Mouse (Mus musculus): ENCODE results near the gene Pik3ap1. TPM values are rescaled to one million over a fixed set of nuclear protein-coding genes. Genes with fewer than 3 reads are reported as not detected.

Gene Pik3ap1
- polyA plus RNA-seq, 1 experiment from 2014 or later: 5.3 TPM

DNA sequence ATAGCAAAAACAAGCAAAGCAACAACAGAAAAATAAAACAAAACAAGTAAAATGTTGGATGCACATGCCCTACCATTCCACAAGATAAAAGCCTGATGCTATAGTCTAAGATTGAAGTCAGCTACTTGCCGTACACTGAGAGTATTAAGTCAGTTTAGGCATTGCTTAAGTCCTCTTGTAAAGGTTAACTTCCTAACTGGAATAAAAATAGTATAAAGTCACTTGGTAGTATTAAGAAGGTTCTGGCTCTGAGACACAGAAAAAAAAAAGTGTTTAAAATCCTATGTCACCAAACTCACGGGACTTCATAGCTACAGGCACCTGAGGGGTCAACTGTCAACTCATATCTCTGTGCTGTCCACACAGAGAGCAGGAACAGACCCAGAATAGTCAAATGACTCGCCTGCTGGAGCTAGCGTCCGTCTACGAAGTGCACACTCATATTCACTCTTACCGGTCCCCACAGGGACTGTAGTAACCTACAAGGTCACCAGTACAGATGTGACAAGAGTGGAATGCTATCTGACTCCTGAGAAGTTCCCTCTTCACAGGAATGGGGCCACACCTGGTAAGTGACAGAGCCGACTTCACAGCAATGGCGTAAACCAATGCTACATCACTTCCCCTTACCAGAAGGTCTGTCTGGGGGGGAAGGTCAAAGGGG is 17.9 kb downstream of the Pik3ap1 start:
- Histone ChIP-seq H3K36me3 (no peaks in the 10 kb centered on the region), H3K4me3 (replicated peaks) (no peak overlapping the region), H3K4me2 (no peak overlapping the region), H3K9me3 (replicated peaks) (no peaks in the 10 kb centered on the region), H3K4me1 (replicated peaks) (0 out of 2 replicates have a peak, but pooled peaks cover 12% of the 10 kb centered on the region), H3K27me3 (no peaks in the 10 kb centered on the region), H3K27ac (no peak overlapping the region), H3K9ac (no peak overlapping the region)
- WGBS (ENCODE audit: insufficient replicate concordance): 34% methylated on average over 9 of the region's 9 CpGs
- no peak for ATAC-seq (ENCODE audit: low read depth)
- no peak for DNase-seq

DNA sequence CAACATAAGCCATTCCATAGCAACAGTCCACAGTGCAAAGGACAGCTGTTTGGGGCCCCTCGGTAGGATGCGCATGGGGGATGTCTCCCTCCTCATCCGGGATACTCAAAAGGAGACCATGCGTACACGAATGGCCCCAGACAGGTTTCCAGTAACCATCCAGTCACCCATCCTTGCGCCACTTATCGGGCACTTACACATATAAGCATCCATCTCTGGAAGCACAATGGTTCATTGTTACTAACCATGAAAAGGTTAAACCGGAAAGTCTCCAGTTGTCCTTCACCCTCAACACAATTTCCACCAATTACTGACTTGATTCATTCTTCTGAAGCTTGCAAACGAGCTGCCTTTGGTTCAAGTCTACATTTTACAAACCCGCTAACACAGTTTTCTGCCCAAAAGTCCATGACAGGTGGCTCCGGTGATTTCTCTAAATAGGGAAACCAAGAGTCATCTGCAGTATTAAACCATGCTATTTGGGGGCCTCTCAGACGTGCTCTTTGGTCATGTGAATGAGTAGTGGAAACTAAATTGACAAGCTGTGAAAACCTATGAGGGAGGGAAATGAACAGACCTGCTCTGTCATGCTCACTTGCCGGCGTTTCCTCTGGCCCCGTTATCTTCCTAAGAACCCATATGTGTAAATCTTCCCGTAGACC is 18.6 kb downstream of the Pik3ap1 start:
- no peak for ATAC-seq (ENCODE audit: low read depth)
- Histone ChIP-seq H3K4me3 (replicated peaks) (no peak overlapping the region), H3K27me3 (no peaks in the 10 kb centered on the region), H3K4me2 (no peak overlapping the region), H3K27ac (no peak overlapping the region), H3K9ac (no peak overlapping the region), H3K4me1 (replicated peaks) (0 out of 2 replicates have a peak, but pooled peaks cover 12% of the 10 kb centered on the region), H3K36me3 (no peaks in the 10 kb centered on the region), H3K9me3 (replicated peaks) (no peaks in the 10 kb centered on the region)
- DNase-seq: no peak
- WGBS (ENCODE audit: insufficient replicate concordance): 59% methylated on average over 16 of the region's 16 CpGs

DNA sequence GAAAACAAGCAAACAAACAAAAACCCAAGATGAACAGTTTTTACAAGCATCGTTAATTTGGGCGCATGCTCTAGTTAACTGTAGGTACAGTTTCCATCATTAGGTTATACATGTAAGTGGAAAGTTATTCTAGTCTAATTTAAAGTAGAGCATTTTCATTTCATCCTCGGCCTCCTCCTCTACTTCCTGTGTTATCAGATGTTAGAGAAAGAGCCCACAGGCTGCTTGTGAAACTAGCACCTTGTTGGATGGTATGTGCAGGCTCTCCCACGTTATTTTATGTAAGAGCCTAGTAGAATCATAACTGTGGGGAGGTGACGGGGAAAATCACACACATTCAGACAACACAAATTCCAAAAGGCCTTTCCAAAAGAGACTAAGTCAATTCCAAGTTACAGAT is 19.3 kb downstream of the Pik3ap1 start:
- H3K36me3 ChIP-seq: no peaks in the 10 kb centered on the region
- DNase-seq: no peak
- 63% methylated on average over 5 of the region's 5 CpGs for WGBS (ENCODE audit: insufficient replicate concordance)
- no peak for ATAC-seq (ENCODE audit: low read depth)
- H3K4me2 ChIP-seq: no peak overlapping the region
- no peak overlapping the region for H3K9ac ChIP-seq
- no peak overlapping the region for H3K4me3 ChIP-seq (replicated peaks)
- H3K27ac ChIP-seq: no peak overlapping the region
- H3K4me1 ChIP-seq (replicated peaks): 0 out of 2 replicates have a peak, but pooled peaks cover 11% of the 10 kb centered on the region
- no peaks in the 10 kb centered on the region for H3K27me3 ChIP-seq
- H3K9me3 ChIP-seq (replicated peaks): no peaks in the 10 kb centered on the region

DNA sequence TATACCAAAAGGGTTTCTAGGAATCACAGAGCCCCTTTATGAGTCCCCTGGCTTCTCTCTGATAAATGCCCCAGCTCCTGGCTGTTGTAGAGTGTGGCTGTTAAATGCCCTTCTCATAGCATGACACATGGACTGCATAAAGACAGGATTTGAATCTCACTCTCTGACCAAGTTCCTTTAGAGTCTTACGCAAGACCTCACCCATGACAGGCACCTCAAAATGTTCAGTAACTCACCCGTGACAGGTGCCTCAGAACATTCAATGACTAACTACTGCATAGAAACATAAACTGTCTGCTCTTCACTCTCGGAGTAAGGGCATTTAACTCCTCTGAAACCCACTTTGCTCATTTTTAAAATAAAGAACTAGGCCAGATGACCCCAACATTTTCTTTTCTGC is 20.4 kb downstream of the Pik3ap1 start:
- Histone ChIP-seq H3K9me3 (replicated peaks) (no peaks in the 10 kb centered on the region), H3K9ac (no peak overlapping the region), H3K4me2 (no peak overlapping the region), H3K4me1 (replicated peaks) (0 out of 2 replicates have a peak, but pooled peaks cover 4% of the 10 kb centered on the region), H3K27me3 (no peaks in the 10 kb centered on the region), H3K4me3 (replicated peaks) (no peak overlapping the region), H3K27ac (no peak overlapping the region), H3K36me3 (no peaks in the 10 kb centered on the region)
- DNase-seq: no peak
- ATAC-seq (ENCODE audit: low read depth): no peak
- WGBS (ENCODE audit: insufficient replicate concordance): 45% methylated on average over 3 of the region's 3 CpGs

DNA sequence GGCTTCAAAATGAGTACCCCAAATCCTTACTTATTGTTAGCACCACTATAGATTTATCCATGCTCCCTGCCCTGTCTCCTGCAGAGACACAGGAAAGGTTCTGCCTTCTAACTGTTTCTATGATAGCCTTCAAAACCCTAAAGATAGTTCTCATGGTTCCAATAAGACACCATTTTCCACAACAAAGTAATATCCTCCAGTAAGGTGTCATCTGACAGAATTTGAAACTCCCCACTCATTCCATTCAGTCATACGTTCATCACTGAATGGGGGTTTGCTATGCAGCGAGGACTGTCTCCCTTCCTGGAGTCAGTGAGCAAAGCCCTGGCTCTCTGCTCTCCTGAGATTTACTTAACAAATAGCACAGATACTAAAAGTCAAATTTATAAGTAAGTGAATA is 21.9 kb downstream of the Pik3ap1 start:
- no peak overlapping the region for H3K4me2 ChIP-seq
- H3K27ac ChIP-seq: no peak overlapping the region
- 74% methylated on average over 2 of the region's 2 CpGs for WGBS (ENCODE audit: insufficient replicate concordance)
- ATAC-seq (ENCODE audit: low read depth) (no peak), DNase-seq (no peak)
- H3K9me3 ChIP-seq (replicated peaks): no peaks in the 10 kb centered on the region
- 0 out of 2 replicates have a peak, but pooled peaks cover 3% of the 10 kb centered on the region for H3K4me1 ChIP-seq (replicated peaks)
- no peaks in the 10 kb centered on the region for H3K27me3 ChIP-seq
- no peak overlapping the region for H3K9ac ChIP-seq
- no peaks in the 10 kb centered on the region for H3K36me3 ChIP-seq
- H3K4me3 ChIP-seq (replicated peaks): no peak overlapping the region

DNA sequence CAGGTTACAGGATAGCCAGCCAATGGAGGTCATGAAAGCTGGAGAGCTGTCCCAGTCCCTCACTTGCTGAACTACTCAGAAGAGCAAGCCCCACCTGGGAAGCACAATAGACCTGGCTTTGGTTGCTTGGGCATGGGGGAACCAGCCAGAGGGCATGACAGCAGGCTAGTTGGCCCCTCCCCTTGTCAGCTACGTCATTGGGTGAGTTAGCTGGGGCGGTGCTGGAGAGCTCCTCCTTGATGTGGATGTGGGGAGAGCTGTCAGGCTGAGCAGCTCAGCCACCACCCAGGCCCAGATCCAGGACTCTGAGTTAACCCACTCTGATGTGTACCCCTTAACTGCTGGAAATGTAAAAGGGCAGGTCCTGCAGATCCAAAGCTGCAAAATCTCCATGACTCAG is 24.4 kb downstream of the Pik3ap1 start:
- WGBS (ENCODE audit: insufficient replicate concordance): 10% methylated on average over 2 of the region's 2 CpGs
- H3K9me3 ChIP-seq (replicated peaks): no peaks in the 10 kb centered on the region
- no peaks in the 10 kb centered on the region for H3K4me1 ChIP-seq (replicated peaks)
- H3K27ac ChIP-seq: no peak overlapping the region
- no peaks in the 10 kb centered on the region for H3K27me3 ChIP-seq
- H3K4me3 ChIP-seq (replicated peaks): no peak overlapping the region
- H3K9ac ChIP-seq: no peak overlapping the region
- no peak for DNase-seq
- H3K36me3 ChIP-seq: no peaks in the 10 kb centered on the region
- no peak overlapping the region for H3K4me2 ChIP-seq
- peak; percentile 50; the same call in 1 of the 2 replicates for ATAC-seq (ENCODE audit: low read depth)

DNA sequence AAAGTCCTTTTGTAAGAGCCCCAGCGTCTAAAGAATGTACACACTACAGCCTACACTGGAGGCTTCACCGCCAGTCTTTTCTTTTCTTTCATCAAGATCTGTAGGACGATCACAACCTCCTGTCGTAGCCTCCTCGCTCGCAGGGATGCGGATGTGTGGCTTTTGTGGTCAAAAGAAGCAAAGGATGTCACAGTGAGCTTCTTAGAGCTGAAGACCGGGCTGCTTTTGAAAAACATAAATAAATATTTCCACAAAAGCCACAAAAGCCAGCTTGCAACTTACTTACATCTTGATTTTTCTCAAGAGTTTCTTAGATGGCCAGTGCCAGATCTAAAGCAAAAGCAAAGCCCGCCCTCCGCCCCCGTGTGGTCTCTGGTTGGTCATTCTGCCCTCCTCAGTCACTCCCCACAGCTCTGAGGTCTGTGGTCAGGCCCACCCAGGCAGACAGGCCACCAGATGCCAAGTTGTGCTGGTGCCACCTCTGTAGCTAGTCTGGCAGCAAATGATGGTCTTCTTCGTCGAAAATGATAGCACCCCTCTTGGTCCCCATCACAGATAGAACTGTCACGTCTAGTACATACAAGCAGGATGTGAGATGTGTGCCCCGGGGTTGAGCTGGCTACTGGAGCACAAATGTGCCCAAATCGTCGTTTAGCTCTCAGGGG is 30.5 kb downstream of the Pik3ap1 start:
- no peak overlapping the region for H3K27ac ChIP-seq
- no peaks in the 10 kb centered on the region for H3K27me3 ChIP-seq
- DNase-seq: no peak
- H3K4me1 ChIP-seq (replicated peaks): no peaks in the 10 kb centered on the region
- no peaks in the 10 kb centered on the region for H3K9me3 ChIP-seq (replicated peaks)
- WGBS (ENCODE audit: insufficient replicate concordance): 36% methylated on average over 17 of the region's 17 CpGs
- no peak overlapping the region for H3K4me3 ChIP-seq (replicated peaks)
- no peak overlapping the region for H3K4me2 ChIP-seq
- H3K9ac ChIP-seq: no peak overlapping the region
- H3K36me3 ChIP-seq: no peaks in the 10 kb centered on the region
- ATAC-seq (ENCODE audit: low read depth): no peak

DNA sequence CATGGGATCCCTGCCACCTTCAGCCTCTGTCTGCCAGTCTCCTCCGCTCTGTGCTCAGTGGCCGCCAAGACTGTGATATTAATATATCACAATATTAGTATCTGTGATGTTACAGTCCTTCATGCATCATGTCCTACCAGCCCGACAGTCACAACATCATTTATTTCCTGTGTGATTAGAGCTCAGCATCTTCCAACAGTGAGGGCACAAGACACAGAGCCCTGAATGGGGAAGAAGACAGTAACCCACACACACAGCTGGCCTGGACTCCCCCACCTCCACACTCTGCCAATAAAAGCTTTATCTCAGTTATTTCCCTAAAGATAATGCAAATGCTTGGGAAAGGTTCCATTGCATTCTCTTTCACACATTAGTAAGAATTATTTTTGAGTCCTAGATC is 35.3 kb downstream of the Pik3ap1 start:
- Histone ChIP-seq H3K9ac (no peak overlapping the region), H3K9me3 (replicated peaks) (no peaks in the 10 kb centered on the region), H3K36me3 (no peaks in the 10 kb centered on the region), H3K27me3 (no peaks in the 10 kb centered on the region), H3K4me3 (replicated peaks) (no peak overlapping the region), H3K4me1 (replicated peaks) (peaks cover 31% of the 10 kb centered on the region), H3K27ac (no peak overlapping the region), H3K4me2 (no peak overlapping the region)
- DNase-seq (no peak), ATAC-seq (ENCODE audit: low read depth) (no peak)
- 57% methylated on average over 3 of the region's 3 CpGs for WGBS (ENCODE audit: insufficient replicate concordance)

DNA sequence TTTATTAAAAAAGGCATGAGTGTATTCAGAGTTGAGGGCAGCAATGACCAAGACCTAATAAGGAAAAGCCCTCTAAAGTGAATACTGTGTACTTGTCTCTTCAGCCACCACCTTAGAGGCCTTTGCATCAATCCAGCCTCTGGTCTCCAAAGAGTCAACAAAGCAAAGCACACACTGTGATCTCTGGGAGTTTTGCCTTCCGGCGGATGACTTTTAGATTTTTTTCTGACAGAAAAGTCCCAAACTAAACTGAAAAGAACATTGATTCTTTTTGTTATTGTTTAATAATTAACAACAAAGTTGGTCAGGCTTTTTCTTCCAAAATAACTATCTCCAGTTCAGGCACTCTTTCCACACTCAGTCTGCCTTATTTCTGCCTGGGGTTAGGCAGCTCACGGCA is 36.7 kb downstream of the Pik3ap1 start:
- Histone ChIP-seq H3K36me3 (no peaks in the 10 kb centered on the region), H3K4me2 (no peak overlapping the region), H3K4me3 (replicated peaks) (no peak overlapping the region), H3K27me3 (no peaks in the 10 kb centered on the region), H3K9me3 (replicated peaks) (no peaks in the 10 kb centered on the region), H3K27ac (peak overlapping the region; percentile 75), H3K4me1 (replicated peaks) (peaks cover 33% of the 10 kb centered on the region), H3K9ac (no peak overlapping the region)
- no peak for DNase-seq
- ATAC-seq (ENCODE audit: low read depth): no peak
- WGBS (ENCODE audit: insufficient replicate concordance): 74% methylated on average over 3 of the region's 3 CpGs

DNA sequence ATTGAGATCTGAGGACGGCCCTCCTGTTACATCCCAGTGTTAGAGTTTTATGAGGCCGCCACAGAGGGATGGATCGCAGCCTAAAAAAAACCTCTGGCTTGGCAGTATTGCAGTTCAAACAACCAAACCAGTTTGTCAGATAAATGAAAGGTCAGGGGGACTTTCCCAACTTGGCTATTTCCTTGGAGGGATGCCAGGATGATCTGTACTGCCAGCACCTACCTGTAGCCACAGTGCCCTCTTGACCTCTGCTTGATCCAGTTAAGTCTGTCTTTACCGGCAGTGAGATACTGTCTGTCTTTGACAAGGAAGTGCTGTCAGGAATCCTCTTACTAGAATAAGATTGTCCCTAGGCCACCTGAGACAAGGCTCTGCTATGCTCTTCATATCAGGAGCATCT is 37.6 kb downstream of the Pik3ap1 start:
- Histone ChIP-seq H3K27ac (peak overlapping the region; percentile 75), H3K9ac (no peak overlapping the region), H3K4me3 (replicated peaks) (no peak overlapping the region), H3K9me3 (replicated peaks) (no peaks in the 10 kb centered on the region), H3K36me3 (no peaks in the 10 kb centered on the region), H3K27me3 (no peaks in the 10 kb centered on the region), H3K4me2 (no peak overlapping the region), H3K4me1 (replicated peaks) (peaks cover 33% of the 10 kb centered on the region)
- 62% methylated on average over 4 of the region's 4 CpGs for WGBS (ENCODE audit: insufficient replicate concordance)
- peak; percentile 52; the same call in 1 of the 2 replicates for ATAC-seq (ENCODE audit: low read depth)
- DNase-seq: no peak

DNA sequence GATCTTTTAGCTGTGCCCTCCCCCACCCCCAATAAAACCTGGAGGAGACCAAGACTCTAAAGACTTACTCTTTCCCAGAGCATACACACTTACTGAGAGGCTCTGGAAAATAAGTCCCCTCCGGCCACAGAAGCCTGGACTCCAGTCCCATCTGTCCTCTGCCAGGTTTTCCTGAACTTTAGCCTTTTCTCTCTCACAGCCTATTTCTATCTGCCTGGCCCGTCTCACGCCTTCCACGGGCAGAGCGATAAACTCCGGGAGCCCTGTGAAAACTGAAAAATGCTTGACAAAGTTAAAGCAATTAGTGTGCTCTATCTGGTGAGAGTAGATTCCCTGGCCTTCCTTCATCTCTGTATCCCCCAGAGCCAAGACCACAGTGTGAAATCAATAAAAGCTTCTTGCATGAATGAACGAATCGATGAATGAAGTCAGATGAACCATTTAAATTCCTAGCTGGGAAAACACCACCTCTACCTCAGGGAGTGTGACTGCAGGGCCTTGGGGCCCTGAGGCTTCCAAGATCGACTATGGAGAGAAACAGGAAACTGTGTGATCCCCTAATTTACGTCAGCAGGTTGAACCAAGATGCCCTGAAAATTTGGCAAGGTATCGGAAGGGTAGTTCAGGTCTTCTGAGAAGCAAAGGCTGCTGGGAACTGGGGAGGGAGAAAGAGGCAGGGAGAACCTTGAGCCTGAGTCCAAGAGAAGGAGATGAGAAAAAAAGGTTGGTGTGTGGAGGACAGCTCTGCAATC is 38.6 kb downstream of the Pik3ap1 start:
- Histone ChIP-seq H3K4me1 (replicated peaks) (peaks cover 33% of the 10 kb centered on the region), H3K36me3 (no peaks in the 10 kb centered on the region), H3K4me3 (replicated peaks) (no peak overlapping the region), H3K9me3 (replicated peaks) (no peaks in the 10 kb centered on the region), H3K4me2 (no peak overlapping the region), H3K27me3 (no peaks in the 10 kb centered on the region), H3K9ac (no peak overlapping the region), H3K27ac (peak overlapping the region; percentile 51)
- ATAC-seq (ENCODE audit: low read depth) (no peak), DNase-seq (no peak)
- 62% methylated on average over 11 of the region's 11 CpGs for WGBS (ENCODE audit: insufficient replicate concordance)
